In genomic region chr2:173469756-173470155, GRCm38 (mm10) we compare ENCODE assay signal across 13 mouse cellular contexts. TPM values are rescaled to one million over a fixed set of nuclear protein-coding genes. Genes with fewer than 3 reads are reported as not detected.
A peak's percentile ranks its signal among the peaks of the same experiment; 100 is the strongest.
DNase-seq lines count a peak whose midpoint lies in the region; ATAC-seq and TF ChIP-seq lines count a peak whose summit lies in the region.
"Had no signal": no experiment of that assay in that cellular context is flagged by ENCODE, and none has a peak within 500 bp of the region (broad histone marks: within the 10 kb centered on the region; RNA-seq: fewer than 3 reads in every experiment).

No protein-coding gene starts in this region.

- no peak overlapping the region for H3K27ac ChIP-seq in CH12.LX (ENCODE audit: insufficient read depth, low read depth)
- no peak overlapping the region for H3K27ac ChIP-seq in stomach, postnatal 0 days (replicated peaks)
- H3K27ac ChIP-seq: left cerebral cortex, adult 2 months had no signal

- ATAC-seq in megakaryocyte progenitor cell, adult 5-6 weeks (replicated peaks; ENCODE audit: poor library complexity): peak; percentile 86
- no peak for ATAC-seq in stomach, postnatal 0 days (ENCODE audit: low FRiP score, low TSS enrichment)

- TF ChIP-seq EP300 in CH12.LX (IDR thresholded peaks at IDR 0.05; ENCODE audit: low read length): no peak
- TF ChIP-seq EP300 in stomach, postnatal 0 days (optimal IDR thresholded peaks at IDR 0.05): no peak

- no peak overlapping the region for H3K9ac ChIP-seq in CH12.LX (ENCODE audit: insufficient read depth, low read depth)
- no peak overlapping the region for H3K9ac ChIP-seq in stomach, postnatal 0 days (ENCODE audit: low read length)
- H3K9ac ChIP-seq: lung, embryonic 14.5 days had no signal

- dilution Hi-C loops in CH12.LX (cut with MboI; ENCODE audit: extremely low pct_ligation_motif_present, extremely low pct_unique_long_range_greater_than_20kb, low sequenced_read_pairs): no loop called here

- in situ Hi-C loops in CH12.LX (cut with MboI; ENCODE audit: low pct_ligation_motif_present, low pct_unique_long_range_greater_than_20kb, low sequenced_read_pairs): no loop called here

- no peak; the same call in 1 of the 2 replicates for TF ChIP-seq RAD21 in CH12.LX (IDR thresholded peaks at IDR 0.05; ENCODE audit: low read depth, low read length)

- peaks cover 9 to 24% of the 10 kb centered on the region in 2 experiments for H3K4me1 ChIP-seq in CH12.LX (ENCODE audit: control insufficient read depth in 1 of 2, insufficient read depth in 2 of 2)
- H3K4me1 ChIP-seq in stomach, postnatal 0 days (replicated peaks; ENCODE audit: control insufficient read depth, insufficient read depth): no peaks in the 10 kb centered on the region

- DNase-seq in heart, adult 11 months: peak; percentile 88
- no peak for DNase-seq in heart, postnatal 4 days
- peak; percentile 60 for DNase-seq in CH12.LX (ENCODE audit: extremely low read depth)
- peak; percentile 8 for DNase-seq in stomach, postnatal 0 days (ENCODE audit: low spot score)
- no peak for DNase-seq in adrenal gland, postnatal 36 days
- DNase-seq in embryo, embryonic 9.5 days (ENCODE audit: extremely low spot score): no peak
- no peak for DNase-seq in adrenal gland, postnatal 4 days (ENCODE audit: low spot score in 2 of 2)
- DNase-seq: gastrocnemius, postnatal 36 days; heart, postnatal 10 days; lung, embryonic 14.5 days had no signal

- H3K79me2 ChIP-seq in CH12.LX (replicated peaks; ENCODE audit: control insufficient read depth, extremely low read depth, insufficient read depth, poor library complexity, severe bottlenecking): no peaks in the 10 kb centered on the region

- H3K27me3 ChIP-seq in CH12.LX (replicated peaks): peaks cover 11% of the 10 kb centered on the region
- H3K27me3 ChIP-seq in stomach, postnatal 0 days (ENCODE audit: control insufficient read depth, insufficient read depth, low read length): no peaks in the 10 kb centered on the region

- TF ChIP-seq POLR2A in CH12.LX (IDR thresholded peaks at IDR 0.05; ENCODE audit: low read depth, low read length): no peak

- H3K4me2 ChIP-seq in CH12.LX (ENCODE audit: insufficient read depth, low read depth, poor library complexity, severe bottlenecking): peak overlapping the region; percentile 9
- no peak overlapping the region for H3K4me2 ChIP-seq in stomach, postnatal 0 days (replicated peaks; ENCODE audit: low read depth)
- H3K4me2 ChIP-seq: lung, embryonic 14.5 days had no signal

- WGBS in stomach, postnatal 0 days: 71% methylated on average over 7 of the region's 7 CpGs

- no peak overlapping the region for H3K4me3 ChIP-seq in CH12.LX (replicated peaks in 1 of 3; ENCODE audit: low read depth in 2 of 3, low read length in 2 of 3, poor library complexity in 1 of 3)
- H3K4me3 ChIP-seq in stomach, postnatal 0 days (ENCODE audit: low read depth, low read length): no peak overlapping the region
- H3K4me3 ChIP-seq: left cerebral cortex, adult 2 months had no signal

- H3K9me3 ChIP-seq in CH12.LX (replicated peaks; ENCODE audit: low read length): no peaks in the 10 kb centered on the region
- H3K9me3 ChIP-seq in stomach, postnatal 0 days (ENCODE audit: control insufficient read depth, low read length): no peaks in the 10 kb centered on the region

- no peaks in the 10 kb centered on the region for H3K36me3 ChIP-seq in CH12.LX (replicated peaks in 1 of 2; ENCODE audit: control insufficient read depth in 1 of 2, insufficient read depth in 1 of 2, low read length in 1 of 2)
- no peaks in the 10 kb centered on the region for H3K36me3 ChIP-seq in stomach, postnatal 0 days (ENCODE audit: control insufficient read depth, insufficient read depth, low read length)

- peak in 1 of 2 experiments; percentile 11; a peak in 1 of 4 replicates for TF ChIP-seq CTCF in CH12.LX (conservative IDR thresholded peaks at IDR 0.05 in 1 of 2, IDR thresholded peaks at IDR 0.05 in 1 of 2; ENCODE audit: low read depth in 2 of 2, low read length in 2 of 2)
- no peak for TF ChIP-seq CTCF in stomach, postnatal 0 days (IDR thresholded peaks at IDR 0.05; ENCODE audit: low read depth)

TF ChIP-seq in CH12.LX, 34 proteins besides CTCF, POLR2A, EP300 and RAD21:
- no peak for TF ChIP-seq NRF1 (IDR thresholded peaks at IDR 0.05; ENCODE audit: low read depth, low read length)
- TF ChIP-seq TCF12 (IDR thresholded peaks at IDR 0.05; ENCODE audit: low read depth, low read length): 0 out of 2 replicates have a peak, but pooled peaks have one; percentile 37
- peak; percentile 52 for TF ChIP-seq ETS1 (conservative IDR thresholded peaks at IDR 0.05; ENCODE audit: low read depth, low read length)
- TF ChIP-seq BHLHE40 (IDR thresholded peaks at IDR 0.05; ENCODE audit: low read depth, low read length): peak; percentile 93
- no peak for TF ChIP-seq ZKSCAN1 (IDR thresholded peaks at IDR 0.05; ENCODE audit: borderline replicate concordance, low read depth, low read length)
- TF ChIP-seq MEF2A (IDR thresholded peaks at IDR 0.05; ENCODE audit: borderline replicate concordance, low read depth, low read length): 0 out of 2 replicates have a peak, but pooled peaks have one; percentile 7
- TF ChIP-seq MAX (IDR thresholded peaks at IDR 0.05; ENCODE audit: low read length): peak; percentile 51; the same call in 1 of the 2 replicates
- no peak for TF ChIP-seq POLR2AphosphoS2 (IDR thresholded peaks at IDR 0.05; ENCODE audit: low read depth, low read length)
- TF ChIP-seq KAT2A (IDR thresholded peaks at IDR 0.05; ENCODE audit: insufficient replicate concordance, low read length): no peak
- TF ChIP-seq ZMIZ1 (IDR thresholded peaks at IDR 0.05; ENCODE audit: low read depth, low read length): no peak
- TF ChIP-seq ELF1 (IDR thresholded peaks at IDR 0.05; ENCODE audit: low read depth, low read length): no peak
- no peak for TF ChIP-seq UBTF (IDR thresholded peaks at IDR 0.05; ENCODE audit: low read depth, low read length)
- TF ChIP-seq MXI1 (IDR thresholded peaks at IDR 0.05; ENCODE audit: low read depth, low read length): no peak

RNA-seq across cellular contexts. Expression of gene 1700021F07Rik, which starts 52.6 kb away (rescaled TPM):
- not detected for total RNA-seq in heart, postnatal 4 days (2021)
- not detected in 2 replicates for total RNA-seq in CH12.LX (2012; rRNA removed)
- not detected in 2 replicates for total RNA-seq in CH12.LX (2014; rRNA removed)
- polyA plus RNA-seq in CH12.LX (2012; ENCODE audit: insufficient read length, low read depth): not detected in 2 replicates
- not detected in 2 replicates for total RNA-seq in megakaryocyte progenitor cell, adult 5-6 weeks (2015)
- not detected in 2 replicates for total RNA-seq in megakaryocyte progenitor cell, adult 5-6 weeks (2017)
- polyA plus RNA-seq in stomach, postnatal 0 days (2015; fragmentation: Nextera tagmentation; extraction: Ambion mirVana): not detected in 2 replicates
- total RNA-seq in adrenal gland, postnatal 36 days (2021): not detected
- total RNA-seq in adrenal gland, postnatal 4 days (2021): not detected
- total RNA-seq: gastrocnemius, postnatal 36 days; heart, postnatal 10 days; left cerebral cortex, adult 2 months had no signal
- polyA plus RNA-seq: kidney, embryonic 16.5 days; lung, embryonic 14.5 days had no signal

Comparison
In these comparisons a context has a peak if more than half of its experiments do, and no peak if none do; other contexts are left out.
1. DNase-seq: peak in heart, adult 11 months (single experiment), CH12.LX (single experiment) and stomach, postnatal 0 days (single experiment); none in heart, postnatal 4 days (single experiment), adrenal gland, postnatal 36 days (0 of 2), embryo, embryonic 9.5 days (single experiment) and adrenal gland, postnatal 4 days (0 of 2).